Mouse (Mus musculus): ENCODE measurements at regions not wholly inside any gene's neighbourhood (a gene's known extent, or its start where the extent isn't known, plus 50 kb on each side); places are given as distances from the start of the nearest gene placed in this dataset.

DNA sequence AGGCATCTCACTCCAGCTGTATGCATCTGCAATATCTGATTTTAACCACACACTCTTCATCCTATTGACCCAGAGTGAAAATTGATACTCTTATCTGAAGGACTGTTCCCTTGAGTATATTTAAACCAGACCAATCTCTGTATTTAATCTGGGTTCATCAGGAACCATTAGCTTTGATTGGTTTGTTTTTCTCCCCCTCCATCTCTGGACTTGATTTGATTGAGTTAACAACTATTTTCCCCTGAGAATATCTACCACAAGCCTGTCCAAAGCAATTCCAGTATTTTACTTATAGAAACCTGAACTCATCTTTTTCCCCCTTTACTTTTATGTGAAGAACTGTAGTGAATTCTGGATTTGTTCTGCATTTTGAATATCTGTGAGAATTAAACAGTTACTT, 270.5 kb upstream of the Nova1 start:
- no peak for TF ChIP-seq EP300 (optimal IDR thresholded peaks at IDR 0.05)
- TF ChIP-seq CTCF (IDR thresholded peaks at IDR 0.05; ENCODE audit: low read depth), result no peak
